Mouse (Mus musculus): ENCODE data around the gene Fbln2. TPM values are rescaled to one million over a fixed set of nuclear protein-coding genes. Genes with fewer than 3 reads are reported as not detected.
A peak's percentile ranks its signal among the peaks of the same experiment; 100 is the strongest.

Fbln2 gene
- polyA plus RNA-seq, 1 experiment from 2014 or later = 28.4 TPM

GRCm38 (mm10) chr6:91265616-91266015 is 53.4 kb downstream of the Fbln2 start:
- DNase-seq (ENCODE audit: low spot score) (no peak), ATAC-seq (ENCODE audit: insufficient read depth, low FRiP score, low TSS enrichment) (no peak)
- H3K36me3 ChIP-seq (ENCODE audit: control insufficient read depth, insufficient read depth, low read length) = no peaks in the 10 kb centered on the region
- WGBS = 84% methylated on average over 12 of the region's 12 CpGs
- H3K9ac ChIP-seq (ENCODE audit: low read length) = no peak overlapping the region
- H3K4me3 ChIP-seq (ENCODE audit: low read depth, low read length) = no peak overlapping the region
- H3K4me2 ChIP-seq (ENCODE audit: low read depth) = no peak overlapping the region
- no peaks in the 10 kb centered on the region for H3K27me3 ChIP-seq (ENCODE audit: control insufficient read depth, insufficient read depth, low read length)
- H3K4me1 ChIP-seq (ENCODE audit: control insufficient read depth, insufficient read depth, low read length) = peaks cover 9% of the 10 kb centered on the region
- H3K27ac ChIP-seq (ENCODE audit: low read depth, low read length) = no peak overlapping the region
- no peaks in the 10 kb centered on the region for H3K9me3 ChIP-seq (ENCODE audit: control insufficient read depth, low read length)

- Histone ChIP-seq H3K4me1 (ENCODE audit: control insufficient read depth, insufficient read depth, low read length) (no peaks in the 10 kb centered on the region), H3K36me3 (ENCODE audit: control insufficient read depth, insufficient read depth, low read length) (no peaks in the 10 kb centered on the region), H3K9me3 (ENCODE audit: control insufficient read depth, low read length) (no peaks in the 10 kb centered on the region), H3K27me3 (ENCODE audit: control insufficient read depth, insufficient read depth, low read length) (no peaks in the 10 kb centered on the region), H3K4me3 (ENCODE audit: low read depth, low read length) (no peak overlapping the region), H3K4me2 (ENCODE audit: low read depth) (no peak overlapping the region), H3K9ac (ENCODE audit: low read length) (no peak overlapping the region), H3K27ac (ENCODE audit: low read depth, low read length) (no peak overlapping the region)
- DNase-seq (ENCODE audit: low spot score) = no peak
- no peak for ATAC-seq (ENCODE audit: insufficient read depth, low FRiP score, low TSS enrichment)
- WGBS = 92% methylated on average over 1 of the region's 1 CpGs
Observed at GRCm38 (mm10) chr6:91266647-91267046, 54.4 kb downstream of the Fbln2 start.

GRCm38 (mm10) chr6:91268318-91268717 is 56.1 kb downstream of the Fbln2 start:
- DNase-seq (ENCODE audit: low spot score) = no peak
- no peaks in the 10 kb centered on the region for H3K4me1 ChIP-seq (ENCODE audit: control insufficient read depth, insufficient read depth, low read length)
- no peaks in the 10 kb centered on the region for H3K27me3 ChIP-seq (ENCODE audit: control insufficient read depth, insufficient read depth, low read length)

GRCm38 (mm10) chr6:91277549-91277948 is 65.3 kb downstream of the Fbln2 start:
- Histone ChIP-seq H3K4me3 (ENCODE audit: low read depth, low read length) (no peak overlapping the region), H3K27me3 (ENCODE audit: control insufficient read depth, insufficient read depth, low read length) (no peaks in the 10 kb centered on the region), H3K36me3 (ENCODE audit: control insufficient read depth, insufficient read depth, low read length) (no peaks in the 10 kb centered on the region), H3K4me1 (ENCODE audit: control insufficient read depth, insufficient read depth, low read length) (no peaks in the 10 kb centered on the region), H3K27ac (ENCODE audit: low read depth, low read length) (no peak overlapping the region), H3K9ac (ENCODE audit: low read length) (no peak overlapping the region), H3K4me2 (ENCODE audit: low read depth) (no peak overlapping the region), H3K9me3 (ENCODE audit: control insufficient read depth, low read length) (0 out of 2 replicates have a peak, but pooled peaks cover 3% of the 10 kb centered on the region)
- ATAC-seq (ENCODE audit: insufficient read depth, low FRiP score, low TSS enrichment) (no peak), DNase-seq (ENCODE audit: low spot score) (peak; percentile 84)
- WGBS = 2% methylated on average over 7 of the region's 7 CpGs

More at GRCm38 (mm10) chr6:91268318-91268717, 56.1 kb downstream of the Fbln2 start:
- ATAC-seq (ENCODE audit: insufficient read depth, low FRiP score, low TSS enrichment) = no peak
- WGBS = 42% methylated on average over 9 of the region's 9 CpGs
- Histone ChIP-seq H3K9me3 (ENCODE audit: control insufficient read depth, low read length) (no peaks in the 10 kb centered on the region), H3K4me2 (ENCODE audit: low read depth) (no peak overlapping the region), H3K4me3 (ENCODE audit: low read depth, low read length) (no peak overlapping the region), H3K27ac (ENCODE audit: low read depth, low read length) (no peak overlapping the region), H3K9ac (ENCODE audit: low read length) (no peak overlapping the region), H3K36me3 (ENCODE audit: control insufficient read depth, insufficient read depth, low read length) (no peaks in the 10 kb centered on the region)

GRCm38 (mm10) chr6:91278302-91278701 is 66.0 kb downstream of the Fbln2 start:
- H3K36me3 ChIP-seq (ENCODE audit: control insufficient read depth, insufficient read depth, low read length) = no peaks in the 10 kb centered on the region
- no peak overlapping the region for H3K27ac ChIP-seq (ENCODE audit: low read depth, low read length)
- H3K27me3 ChIP-seq (ENCODE audit: control insufficient read depth, insufficient read depth, low read length) = 0 out of 2 replicates have a peak, but pooled peaks cover 1% of the 10 kb centered on the region
- no peak for DNase-seq (ENCODE audit: low spot score)
- no peak for ATAC-seq (ENCODE audit: insufficient read depth, low FRiP score, low TSS enrichment)
- H3K4me2 ChIP-seq (ENCODE audit: low read depth) = no peak overlapping the region
- H3K9ac ChIP-seq (ENCODE audit: low read length) = no peak overlapping the region
- WGBS = 32% methylated on average over 1 of the region's 1 CpGs
- no peak overlapping the region for H3K4me3 ChIP-seq (ENCODE audit: low read depth, low read length)
- H3K9me3 ChIP-seq (ENCODE audit: control insufficient read depth, low read length) = 0 out of 2 replicates have a peak, but pooled peaks cover 3% of the 10 kb centered on the region
- no peaks in the 10 kb centered on the region for H3K4me1 ChIP-seq (ENCODE audit: control insufficient read depth, insufficient read depth, low read length)

DNA sequence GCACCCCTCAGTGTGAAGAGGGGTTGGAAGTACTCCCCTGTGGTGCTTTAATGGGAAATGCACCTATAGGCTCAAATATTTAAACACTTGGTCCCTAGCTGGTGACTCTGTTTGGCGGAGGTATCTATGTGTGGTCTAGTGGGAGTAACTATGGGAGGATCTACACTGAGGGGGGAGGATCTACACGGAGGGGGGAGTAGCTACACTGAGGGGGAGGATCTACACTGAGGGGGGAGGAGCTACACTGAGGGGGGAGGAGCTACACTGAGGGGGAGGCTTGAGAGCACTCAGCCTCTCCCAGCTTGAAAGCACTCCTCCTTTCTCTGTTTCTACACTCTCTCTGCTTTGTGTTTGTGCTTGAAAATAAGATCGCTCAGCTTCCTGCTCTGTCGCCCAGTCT is 67.2 kb downstream of the Fbln2 start:
- Histone ChIP-seq H3K4me3 (ENCODE audit: low read depth, low read length) (no peak overlapping the region), H3K9me3 (ENCODE audit: control insufficient read depth, low read length) (no peaks in the 10 kb centered on the region), H3K4me2 (ENCODE audit: low read depth) (no peak overlapping the region), H3K9ac (ENCODE audit: low read length) (no peak overlapping the region), H3K4me1 (ENCODE audit: control insufficient read depth, insufficient read depth, low read length) (peaks cover 3% of the 10 kb centered on the region), H3K36me3 (ENCODE audit: control insufficient read depth, insufficient read depth, low read length) (no peaks in the 10 kb centered on the region), H3K27ac (ENCODE audit: low read depth, low read length) (no peak overlapping the region), H3K27me3 (ENCODE audit: control insufficient read depth, insufficient read depth, low read length) (0 out of 2 replicates have a peak, but pooled peaks cover 10% of the 10 kb centered on the region)
- 37% methylated on average over 4 of the region's 4 CpGs for WGBS
- ATAC-seq (ENCODE audit: insufficient read depth, low FRiP score, low TSS enrichment) = no peak
- no peak for DNase-seq (ENCODE audit: low spot score)

DNA sequence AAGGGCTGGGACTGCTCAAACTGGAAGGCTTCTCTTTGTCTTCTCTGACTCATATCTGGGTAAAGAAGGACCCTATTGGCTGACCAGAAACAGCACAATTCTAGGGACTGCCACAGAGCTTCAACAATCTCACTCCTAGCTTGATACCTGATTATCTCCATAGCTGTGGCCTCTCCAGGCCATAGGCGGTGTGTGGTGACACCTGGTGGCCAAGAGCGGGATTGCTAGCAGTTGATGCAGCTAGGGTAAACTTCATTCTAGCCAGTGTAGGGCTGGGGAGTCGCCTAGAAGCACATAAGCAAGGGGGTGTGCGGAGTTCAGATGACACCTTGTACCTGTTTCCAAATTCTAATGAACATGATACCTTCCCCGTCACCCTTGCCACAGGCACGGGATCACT is 69.0 kb downstream of the Fbln2 start:
- no peak overlapping the region for H3K4me3 ChIP-seq (ENCODE audit: low read depth, low read length)
- no peaks in the 10 kb centered on the region for H3K36me3 ChIP-seq (ENCODE audit: control insufficient read depth, insufficient read depth, low read length)
- H3K9me3 ChIP-seq (ENCODE audit: control insufficient read depth, low read length) = no peaks in the 10 kb centered on the region
- H3K4me2 ChIP-seq (ENCODE audit: low read depth) = no peak overlapping the region
- ATAC-seq (ENCODE audit: insufficient read depth, low FRiP score, low TSS enrichment) (0 out of 2 replicates have a peak, but pooled peaks have one; percentile 11), DNase-seq (ENCODE audit: low spot score) (peak; percentile 87)
- no peak overlapping the region for H3K9ac ChIP-seq (ENCODE audit: low read length)
- peaks cover 26% of the 10 kb centered on the region for H3K27me3 ChIP-seq (ENCODE audit: control insufficient read depth, insufficient read depth, low read length)
- peaks cover 12% of the 10 kb centered on the region for H3K4me1 ChIP-seq (ENCODE audit: control insufficient read depth, insufficient read depth, low read length)
- WGBS = 4% methylated on average over 6 of the region's 6 CpGs
- H3K27ac ChIP-seq (ENCODE audit: low read depth, low read length) = no peak overlapping the region

DNA sequence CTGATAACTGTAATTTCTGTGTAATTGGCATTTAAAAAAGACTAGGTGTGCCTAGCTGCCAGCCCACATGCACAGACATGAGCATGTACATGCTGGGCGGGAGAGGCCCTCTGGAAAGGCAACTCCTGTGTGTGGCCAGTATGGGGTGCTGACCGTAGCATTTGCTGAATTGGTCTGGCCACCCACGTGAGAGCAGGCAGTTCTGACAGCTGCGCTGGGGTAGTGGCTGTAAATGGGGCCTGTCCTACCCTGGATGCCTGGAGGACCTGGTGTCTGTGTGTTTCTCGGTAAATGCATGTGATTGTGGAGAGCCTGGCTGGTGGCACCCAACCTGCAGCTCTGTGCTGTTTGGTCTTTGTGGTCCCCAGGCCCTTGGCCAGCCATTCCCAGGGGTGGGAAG is 69.5 kb downstream of the Fbln2 start:
- Histone ChIP-seq H3K4me1 (ENCODE audit: control insufficient read depth, insufficient read depth, low read length) (peaks cover 15% of the 10 kb centered on the region), H3K9me3 (ENCODE audit: control insufficient read depth, low read length) (no peaks in the 10 kb centered on the region), H3K27me3 (ENCODE audit: control insufficient read depth, insufficient read depth, low read length) (peaks cover 29% of the 10 kb centered on the region), H3K9ac (ENCODE audit: low read length) (no peak overlapping the region), H3K27ac (ENCODE audit: low read depth, low read length) (no peak overlapping the region), H3K4me3 (ENCODE audit: low read depth, low read length) (no peak overlapping the region), H3K36me3 (ENCODE audit: control insufficient read depth, insufficient read depth, low read length) (no peaks in the 10 kb centered on the region), H3K4me2 (ENCODE audit: low read depth) (no peak overlapping the region)
- DNase-seq (ENCODE audit: low spot score) (no peak), ATAC-seq (ENCODE audit: insufficient read depth, low FRiP score, low TSS enrichment) (no peak)
- 42% methylated on average over 5 of the region's 5 CpGs for WGBS

DNA sequence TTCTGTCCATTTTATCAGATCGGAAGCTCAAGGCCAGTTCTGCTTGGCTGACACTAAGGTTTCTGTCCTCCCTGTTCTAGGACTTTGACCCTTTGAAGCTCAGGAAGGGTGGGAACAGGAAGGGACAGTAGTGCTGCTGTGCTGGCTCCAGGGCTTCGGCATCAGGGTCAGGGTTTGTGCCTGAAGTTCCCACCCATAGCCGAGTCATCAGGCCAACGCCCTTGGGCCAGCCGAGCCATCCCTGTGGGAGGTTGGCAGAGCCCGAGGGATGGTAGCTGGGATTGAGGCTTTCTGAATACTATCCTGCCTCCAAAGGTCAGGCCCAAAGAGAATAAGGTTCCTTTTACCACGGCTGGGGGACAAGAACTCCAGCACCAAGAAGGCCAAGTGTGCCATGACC is 70.8 kb downstream of the Fbln2 start:
- ATAC-seq (ENCODE audit: insufficient read depth, low FRiP score, low TSS enrichment) (no peak), DNase-seq (ENCODE audit: low spot score) (no peak)
- H3K4me1 ChIP-seq (ENCODE audit: control insufficient read depth, insufficient read depth, low read length) = peaks cover 15% of the 10 kb centered on the region
- no peaks in the 10 kb centered on the region for H3K36me3 ChIP-seq (ENCODE audit: control insufficient read depth, insufficient read depth, low read length)
- no peaks in the 10 kb centered on the region for H3K9me3 ChIP-seq (ENCODE audit: control insufficient read depth, low read length)
- no peak overlapping the region for H3K4me3 ChIP-seq (ENCODE audit: low read depth, low read length)
- H3K9ac ChIP-seq (ENCODE audit: low read length) = no peak overlapping the region
- H3K27ac ChIP-seq (ENCODE audit: low read depth, low read length) = no peak overlapping the region
- 82% methylated on average over 7 of the region's 7 CpGs for WGBS
- H3K4me2 ChIP-seq (ENCODE audit: low read depth) = no peak overlapping the region
- peaks cover 33% of the 10 kb centered on the region for H3K27me3 ChIP-seq (ENCODE audit: control insufficient read depth, insufficient read depth, low read length)

Measured in neural tube, embryonic 11.5 days (tissue).